Mouse (Mus musculus) right cerebral cortex, postnatal 10 days (tissue): ENCODE results near the gene Zdhhc7.

Source experiments
- DNase-seq, 2 experiments: peaks; one replicate each; pipeline ENCODE4 v3.0.0; 2021; ENCODE audit warnings: low spot score in 2 of 2

The Zdhhc7 gene

DNA sequence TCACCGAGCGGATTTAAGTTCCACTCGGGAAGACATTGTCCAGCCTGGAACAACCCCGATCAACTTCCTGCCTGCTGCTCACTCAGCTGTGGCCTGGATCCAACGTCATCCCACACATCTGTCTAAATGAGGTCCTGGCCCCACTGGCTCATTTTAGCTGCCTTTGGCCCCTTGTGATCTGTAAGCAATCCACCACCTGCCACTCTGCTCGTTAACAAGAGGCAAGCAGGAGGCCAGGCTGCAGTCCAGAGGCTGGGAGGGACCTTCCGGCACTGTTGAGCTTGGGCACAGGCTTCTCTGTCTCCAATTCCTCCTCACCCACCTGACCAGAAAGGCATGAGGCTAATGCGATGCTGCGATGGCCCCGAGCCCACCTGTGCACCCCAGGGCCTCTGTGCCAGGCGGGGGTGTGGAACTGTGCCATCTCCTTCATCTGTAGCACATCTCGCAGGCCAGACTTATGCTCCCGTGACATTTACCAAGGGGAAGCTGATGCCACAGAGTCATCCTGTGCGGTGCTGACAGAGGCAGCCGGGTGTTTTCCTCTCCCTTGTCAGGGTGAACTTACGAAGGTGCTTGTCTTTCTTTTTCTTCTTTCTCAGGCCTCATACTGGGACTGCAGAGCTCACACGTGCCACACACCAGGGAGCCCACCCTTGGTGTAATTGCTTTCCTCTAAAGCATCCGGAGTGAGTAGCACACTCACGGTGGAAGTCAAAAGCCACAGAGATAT lies 33.2 kb downstream of the Zdhhc7 start:
- no peak for DNase-seq

DNA sequence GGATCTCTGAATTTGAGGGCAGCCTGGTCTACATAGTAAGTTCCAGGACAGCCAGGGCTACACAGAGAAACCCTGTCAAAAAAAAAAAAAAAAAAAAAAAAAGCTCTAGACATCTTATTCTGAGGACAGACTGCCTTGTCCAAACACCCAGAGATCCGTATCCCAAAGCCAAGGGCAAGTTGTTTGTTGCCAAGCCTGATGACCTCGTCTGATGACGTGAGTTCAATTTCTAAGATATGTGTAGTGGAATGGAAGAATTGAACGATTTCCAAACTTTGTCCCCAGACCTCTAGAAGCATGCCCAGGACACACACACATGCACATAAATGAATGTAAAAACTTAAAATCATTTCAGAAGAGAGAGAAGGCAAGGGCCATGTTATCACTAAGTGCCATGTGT lies 35.1 kb downstream of the Zdhhc7 start:
- DNase-seq, result no peak

GRCm38 (mm10) chr8:120065611-120066010 lies 35.7 kb downstream of the Zdhhc7 start:
- DNase-seq, result no peak

- no peak for DNase-seq
Measured at GRCm38 (mm10) chr8:120063326-120063725, 38.0 kb downstream of the Zdhhc7 start.

DNA sequence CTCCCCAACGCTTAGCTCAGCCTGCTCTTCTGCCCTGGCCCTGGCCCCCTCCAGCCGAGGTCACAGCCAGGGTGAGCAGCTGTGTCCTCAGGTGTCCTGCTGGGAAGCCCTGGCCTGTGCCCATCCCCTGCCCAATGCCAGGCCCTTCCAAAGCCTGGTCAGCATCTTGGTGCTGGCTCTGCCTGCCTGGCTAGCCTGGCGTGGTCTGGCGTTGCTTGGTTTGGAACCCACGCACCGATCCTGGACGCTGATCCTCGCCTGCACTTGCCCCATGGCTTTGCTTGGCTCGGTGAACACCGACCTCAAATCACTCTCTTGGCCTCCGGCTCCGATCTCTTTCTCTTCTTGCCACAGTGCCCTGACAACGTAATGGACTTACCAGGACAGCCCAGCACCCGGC lies 38.5 kb downstream of the Zdhhc7 start:
- DNase-seq, result no peak

DNA sequence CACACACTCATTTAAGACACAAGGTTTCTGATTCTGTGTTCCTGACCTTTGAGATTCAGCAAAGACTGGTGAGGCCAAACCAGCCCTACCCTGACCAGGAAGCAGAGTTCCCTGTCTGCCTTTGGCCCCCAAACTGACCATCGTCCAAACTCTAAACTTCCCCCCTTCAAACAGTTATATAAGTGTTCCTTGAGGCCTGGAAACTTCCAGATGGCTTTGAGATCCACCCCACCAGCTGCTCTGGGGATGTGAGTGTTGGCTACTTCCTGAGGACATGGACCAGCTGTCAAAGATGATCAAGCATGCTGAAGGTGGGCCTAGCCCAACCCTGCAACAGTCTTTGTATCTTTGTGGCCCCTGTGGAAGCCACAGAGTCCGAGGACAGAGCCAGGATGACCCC lies 44.2 kb downstream of the Zdhhc7 start:
- no peak for DNase-seq

- no peak for DNase-seq
Measured at GRCm38 (mm10) chr8:120054833-120055232, 46.4 kb downstream of the Zdhhc7 start.

- DNase-seq, result no peak
Measured at GRCm38 (mm10) chr8:120052318-120052717, 49.0 kb downstream of the Zdhhc7 start.

DNA sequence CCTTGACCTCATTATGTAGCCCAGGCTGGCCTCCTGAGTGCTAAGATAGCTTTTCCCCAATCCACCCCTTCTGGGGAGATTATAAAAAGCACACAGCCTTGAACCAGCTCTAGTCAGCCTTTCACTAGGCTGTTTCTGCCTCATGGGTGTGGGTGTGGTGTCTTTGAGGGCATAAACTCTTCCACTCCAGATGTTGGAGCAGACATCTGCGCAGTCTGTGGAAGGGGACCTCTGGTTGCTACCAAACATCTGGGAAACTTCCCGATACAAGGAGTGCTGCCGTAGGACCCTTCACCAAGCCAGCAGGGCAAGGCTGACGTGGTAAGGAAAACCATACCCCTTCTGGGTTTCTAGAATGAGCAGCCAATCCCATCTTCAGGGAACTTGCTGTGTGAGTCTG lies 49.4 kb downstream of the Zdhhc7 start:
- DNase-seq, result no peak

- no peak for DNase-seq
Measured at GRCm38 (mm10) chr8:120051006-120051405, 50.3 kb downstream of the Zdhhc7 start.

- DNase-seq, result no peak
Measured at GRCm38 (mm10) chr8:120050376-120050775, 50.9 kb downstream of the Zdhhc7 start.

GRCm38 (mm10) chr8:120049949-120050348 lies 51.3 kb downstream of the Zdhhc7 start:
- DNase-seq, result no peak

- peak; percentile 92 to 93 for DNase-seq
Measured at GRCm38 (mm10) chr8:120046258-120047020, 54.8 kb downstream of the Zdhhc7 start.

DNA sequence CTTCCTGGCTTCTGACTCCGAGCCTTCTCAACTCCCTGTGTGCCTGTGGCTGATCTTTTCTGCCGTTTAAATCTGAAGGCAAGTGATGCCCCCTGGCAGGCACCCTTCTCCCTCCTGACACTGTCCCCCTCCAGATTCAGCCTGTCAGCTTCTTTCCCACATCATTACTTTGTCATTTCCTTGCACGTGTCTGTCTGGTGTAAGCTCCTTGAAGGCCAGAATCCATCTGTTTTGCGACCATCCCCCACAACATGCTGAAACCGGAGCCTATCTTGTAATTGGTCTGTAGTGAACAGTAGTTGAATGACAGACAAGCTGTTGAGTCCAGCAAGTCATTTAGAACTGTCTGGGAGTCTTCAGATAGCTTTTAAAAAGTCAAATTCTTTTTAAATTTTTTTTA lies 55.8 kb downstream of the Zdhhc7 start:
- DNase-seq, result no peak

GRCm38 (mm10) chr8:120044907-120045306 lies 56.4 kb downstream of the Zdhhc7 start:
- DNase-seq, result no peak

DNA sequence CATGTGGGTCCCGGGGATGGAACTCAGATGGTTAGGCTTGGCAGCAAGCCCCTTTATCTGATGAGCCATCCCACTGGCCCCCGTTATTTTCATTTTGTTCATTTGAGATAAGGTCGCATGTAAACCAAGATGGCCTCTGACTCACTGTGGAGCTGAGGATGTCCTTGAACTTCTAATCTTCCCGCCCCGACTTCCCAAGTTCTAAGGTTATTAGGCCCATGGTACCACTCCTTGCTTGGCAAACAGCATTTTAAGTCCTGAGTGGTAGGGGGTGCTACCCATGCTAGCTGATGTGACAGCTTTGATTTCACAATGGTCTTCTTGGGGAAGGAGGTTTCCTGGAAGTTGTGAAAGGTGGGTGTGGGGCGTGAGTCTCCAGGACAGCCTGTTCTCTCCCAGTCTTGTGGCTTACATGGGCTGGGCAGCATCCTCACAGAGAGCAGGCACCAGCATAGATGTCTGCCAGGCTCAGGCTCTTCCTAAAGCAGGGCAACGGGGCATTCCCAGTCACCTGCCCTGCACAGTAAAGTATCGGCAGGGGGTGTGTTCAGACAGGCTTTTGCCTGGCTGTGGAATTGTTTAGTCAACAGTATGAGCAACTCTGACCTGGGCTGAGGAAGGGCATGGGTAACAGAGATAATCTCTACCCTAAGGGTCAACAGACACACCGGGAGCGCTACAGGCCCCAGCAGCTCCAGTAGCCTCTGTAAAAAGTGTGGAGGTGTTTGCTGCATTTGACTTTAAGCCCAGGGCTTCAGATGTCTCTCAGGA lies 58.6 kb downstream of the Zdhhc7 start:
- DNase-seq, result no peak

DNA sequence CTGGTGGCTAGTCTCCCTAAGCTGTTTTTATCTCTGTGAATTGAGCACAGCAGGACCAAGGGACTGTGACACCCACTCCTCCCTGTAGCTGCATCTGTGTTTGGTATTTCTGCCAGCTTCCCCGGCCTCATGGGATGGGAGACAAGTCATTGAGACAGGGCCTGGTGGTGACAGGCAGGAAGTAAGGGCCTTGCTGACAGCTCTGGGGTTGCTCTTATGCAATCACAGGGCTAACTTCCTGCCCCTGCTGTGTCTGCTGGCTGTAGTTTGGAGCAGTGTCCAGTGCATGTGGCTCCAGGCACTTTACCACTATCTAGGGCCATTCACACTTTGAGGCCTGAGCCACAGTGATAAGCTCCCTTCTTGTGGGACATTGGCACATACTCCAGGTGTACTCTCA lies 60.4 kb downstream of the Zdhhc7 start:
- DNase-seq, result peak; percentile 36 to 47

- DNase-seq, result no peak
Measured at GRCm38 (mm10) chr8:120039313-120039919, 61.9 kb downstream of the Zdhhc7 start.

GRCm38 (mm10) chr8:120038741-120039140 lies 62.5 kb downstream of the Zdhhc7 start:
- DNase-seq, result no peak

DNA sequence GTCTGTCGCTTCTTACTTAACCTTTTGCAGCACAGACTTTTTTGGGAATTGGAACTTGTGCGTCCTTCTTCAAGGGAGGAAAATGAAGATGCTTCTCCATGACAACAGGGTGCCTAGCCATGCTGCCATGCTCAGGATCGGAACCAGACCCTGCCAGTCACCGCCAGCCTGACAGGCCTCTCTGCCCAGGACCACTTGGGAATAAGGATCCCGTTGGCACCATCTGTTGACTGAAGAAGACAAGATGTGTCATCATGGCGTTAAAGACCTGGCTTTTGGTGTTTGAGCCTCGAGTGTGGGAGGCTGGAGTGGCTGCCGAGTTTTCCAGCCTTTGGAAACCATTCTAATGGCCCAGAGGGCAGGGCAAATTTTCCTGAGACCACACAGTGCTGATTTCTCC lies 63.7 kb downstream of the Zdhhc7 start:
- DNase-seq, result no peak

DNA sequence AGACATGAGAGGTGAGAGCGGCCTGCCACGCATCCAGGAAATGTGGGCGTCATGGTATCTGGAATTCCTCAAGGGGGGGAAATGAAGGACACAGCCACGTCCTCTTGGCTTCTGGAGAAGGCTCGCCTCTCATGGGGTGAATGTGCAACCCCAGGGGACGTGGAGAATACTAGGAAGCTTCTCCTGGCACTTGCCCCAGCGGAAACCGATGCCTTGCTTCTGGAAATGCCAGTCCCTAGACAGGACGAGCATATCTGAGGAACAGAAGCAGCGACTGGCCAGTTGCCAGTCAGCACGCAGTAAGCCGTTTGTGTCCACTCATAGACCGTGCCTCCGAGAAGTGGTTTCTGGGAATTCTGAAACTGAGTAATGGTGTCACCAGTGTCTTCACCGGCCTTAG lies 64.1 kb downstream of the Zdhhc7 start:
- no peak for DNase-seq

GRCm38 (mm10) chr8:120036578-120036977 lies 64.7 kb downstream of the Zdhhc7 start:
- no peak for DNase-seq
